Mouse (Mus musculus) retina, embryonic 14.5 days (tissue): ENCODE measurements at regions not wholly inside any gene's neighbourhood (a gene's known extent, or its start where the extent isn't known, plus 50 kb on each side); places are given as distances from the start of the nearest gene placed in this dataset.

Experiments used
- DNase-seq: peaks from one replicate; pipeline ENCODE4 v3.0.0-alpha.2; 2015; ENCODE audit warnings: low spot score

DNA sequence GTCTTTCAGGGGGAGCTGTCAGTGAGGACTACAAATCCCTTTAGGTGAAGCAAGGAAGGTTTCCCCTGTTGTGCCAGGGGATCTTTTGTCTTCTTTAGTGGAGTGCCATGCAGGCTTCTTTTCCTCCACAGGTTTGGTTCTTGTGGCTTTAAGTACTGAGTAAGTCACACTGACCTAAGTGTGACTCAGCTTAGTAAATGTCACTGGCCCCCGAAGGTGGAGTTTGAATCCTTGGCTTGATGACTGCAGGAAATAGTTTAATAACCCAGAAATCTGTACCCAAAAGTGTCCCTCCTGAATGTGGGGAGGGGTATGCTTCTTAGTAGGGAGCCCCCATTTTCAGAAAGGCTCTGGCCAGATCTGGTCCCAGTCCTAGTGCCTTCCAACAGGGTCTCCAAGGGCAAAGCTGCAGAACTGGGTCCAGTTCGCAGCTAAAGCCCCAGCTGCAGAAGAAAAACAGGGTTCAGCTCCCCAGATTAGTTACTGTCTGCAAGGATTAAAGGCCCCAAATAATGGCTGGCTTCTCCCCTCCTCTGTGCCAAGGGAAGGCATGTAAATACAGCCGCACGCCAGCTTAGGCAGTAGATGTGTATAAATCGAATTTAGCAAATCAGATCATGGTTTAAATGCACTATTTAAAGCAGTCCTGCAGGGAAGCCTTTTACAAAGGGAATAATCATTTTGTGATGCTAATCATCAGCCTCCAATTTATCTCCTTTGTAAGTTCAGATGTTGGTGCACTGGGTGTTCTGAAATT, 51.6 kb upstream of the Polg start:
- no peak for DNase-seq

DNA sequence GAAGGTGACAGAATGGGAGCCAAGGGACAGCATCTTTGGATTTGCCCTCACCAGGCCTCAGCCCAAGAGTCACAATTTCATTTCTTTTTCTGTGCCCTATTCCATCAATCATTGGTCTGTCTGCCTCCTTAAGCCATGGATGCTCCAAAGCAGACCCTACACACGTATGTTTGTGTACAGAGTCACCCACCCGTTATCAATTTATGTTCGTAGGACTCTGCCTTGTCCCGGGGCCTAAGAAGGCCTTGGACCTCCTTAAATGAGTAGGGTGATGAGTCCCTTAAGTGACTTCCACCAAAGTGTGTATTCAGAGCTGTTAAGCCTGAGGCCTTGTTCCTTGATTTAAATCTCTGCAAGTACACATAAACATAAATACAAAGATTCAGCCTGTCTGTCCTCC, 50.1 kb upstream of the Polg start:
- DNase-seq: no peak
